Mouse (Mus musculus) heart, adult 2 months (tissue): ENCODE measurements at regions not wholly inside any gene's neighbourhood (a gene's known extent, or its start where the extent isn't known, plus 50 kb on each side); places are given as distances from the start of the nearest gene placed in this dataset.

Experiments
- CTCF ChIP-seq: fragments of 200-600 bp; IDR thresholded peaks from 2 replicates; pipeline ENCODE4 v1.8.1; 2022; ENCODE audit warnings: antibody characterized with exemption, mild to moderate bottlenecking, moderate library complexity
- POLR2A ChIP-seq: fragments of 200-500 bp; IDR thresholded peaks from 2 replicates; pipeline ENCODE4 v1.6.1; 2011; ENCODE audit warnings: mild to moderate bottlenecking, low read depth, low read length, control low read depth; ENCODE audit not compliant: insufficient read depth

- TF ChIP-seq CTCF (peak; percentile 16; the same call in 1 of the 2 replicates), POLR2A (no peak)
Measured at GRCm38 (mm10) chr13:5694626-5695025, 166.7 kb upstream of the Klf6 start.
